Mouse (Mus musculus): Measurements from ENCODE around the gene Ncstn.

DNA sequence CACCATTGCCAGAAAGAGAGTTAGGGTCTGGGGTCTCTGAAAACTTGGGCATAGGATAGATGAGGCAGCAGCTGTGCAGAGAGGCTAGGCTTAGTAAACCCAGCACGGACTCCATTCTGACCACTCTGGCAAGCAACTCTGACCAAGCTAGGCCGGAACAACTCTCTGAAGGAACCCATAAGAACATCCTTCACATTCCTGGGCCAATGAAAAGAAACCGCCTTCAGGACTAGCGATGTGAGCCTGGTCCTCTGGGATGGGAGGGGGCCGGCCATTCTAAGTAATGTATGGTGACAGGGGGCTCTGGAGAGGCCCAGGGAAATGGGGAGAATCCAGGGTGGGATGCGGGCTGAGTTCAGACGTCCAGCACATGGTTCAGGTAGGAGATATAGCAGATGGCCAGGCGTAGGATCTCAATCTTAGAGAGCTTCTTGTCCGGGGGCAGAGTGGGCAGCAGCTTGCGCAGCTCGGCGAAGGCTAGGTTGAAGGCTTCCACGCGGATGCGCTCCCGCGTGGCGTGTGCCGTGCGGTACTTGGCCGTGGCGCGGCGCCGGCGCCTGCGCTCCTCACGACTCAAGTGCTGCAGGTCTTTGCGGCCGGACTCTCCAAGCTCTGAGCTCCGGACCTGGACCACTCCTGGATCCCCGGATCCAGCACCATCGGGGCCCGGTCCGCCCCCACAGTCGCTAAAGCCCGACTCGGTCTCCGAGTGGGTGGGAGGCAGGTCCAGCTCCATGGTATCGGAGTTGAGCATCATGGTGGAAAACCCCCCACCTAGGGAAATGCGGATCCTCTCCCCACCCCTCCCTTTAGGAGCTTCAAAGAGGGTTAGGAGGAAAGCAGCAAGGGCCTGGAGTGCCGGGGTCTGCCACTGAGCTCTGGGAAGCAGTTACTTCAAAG, 28.8 kb downstream of the Ncstn start:
- TF ChIP-seq EP300 (IDR thresholded peaks at IDR 0.05; ENCODE audit: low read length), result no peak
- no peak for TF ChIP-seq CTCF (conservative IDR thresholded peaks at IDR 0.05 in 1 of 2, IDR thresholded peaks at IDR 0.05 in 1 of 2; ENCODE audit: low read depth in 2 of 2, low read length in 2 of 2)
- no peak for TF ChIP-seq CHD2 (IDR thresholded peaks at IDR 0.05; ENCODE audit: low read length)
- no peak for TF ChIP-seq MAFK (IDR thresholded peaks at IDR 0.05; ENCODE audit: insufficient replicate concordance, low read length)
- no peak for TF ChIP-seq SIN3A (IDR thresholded peaks at IDR 0.05; ENCODE audit: low read length)
- TF ChIP-seq CHD1 (IDR thresholded peaks at IDR 0.05; ENCODE audit: low read depth, low read length), result no peak
- no peak for TF ChIP-seq SMC3 (IDR thresholded peaks at IDR 0.05; ENCODE audit: low read depth, low read length)
- TF ChIP-seq HCFC1 (IDR thresholded peaks at IDR 0.05; ENCODE audit: low read depth, low read length), result no peak
- TF ChIP-seq ETS1 (conservative IDR thresholded peaks at IDR 0.05; ENCODE audit: low read depth, low read length), result no peak
- TF ChIP-seq GABPA (IDR thresholded peaks at IDR 0.05; ENCODE audit: insufficient replicate concordance, low read depth, low read length), result no peak
- no peak for TF ChIP-seq POLR2A (IDR thresholded peaks at IDR 0.05; ENCODE audit: low read depth, low read length)
- TF ChIP-seq USF1 (IDR thresholded peaks at IDR 0.05; ENCODE audit: low read depth, low read length), result no peak
- TF ChIP-seq TCF12 (IDR thresholded peaks at IDR 0.05; ENCODE audit: low read depth, low read length), result no peak
- TF ChIP-seq KAT2A (IDR thresholded peaks at IDR 0.05; ENCODE audit: insufficient replicate concordance, low read length), result no peak

All from CH12.LX (cell line).